Mouse (Mus musculus) gastrocnemius, adult 8-10 months (tissue): ENCODE measurements around the gene Gm3618. TPM values are rescaled to one million over a fixed set of nuclear protein-coding genes. Genes with fewer than 3 reads are reported as not detected.
"Not testable (repeated sequence)": the region's sequence is repeated elsewhere in the genome, so short reads cannot be mapped to it uniquely, and the experiment has no call there.

Experiments
- DNase-seq, 2 experiments: peaks; one replicate each; pipeline ENCODE4 v3.0.0; 2022; ENCODE audit warnings: low spot score in 2 of 2
- total RNA-seq, 4 experiments: library from RNA; stranded (reverse); gene quantifications; 2 replicates each; pipeline ENCODE4 v1.2.4; 2022

The Gm3618 gene
- not detected for total RNA-seq

DNA sequence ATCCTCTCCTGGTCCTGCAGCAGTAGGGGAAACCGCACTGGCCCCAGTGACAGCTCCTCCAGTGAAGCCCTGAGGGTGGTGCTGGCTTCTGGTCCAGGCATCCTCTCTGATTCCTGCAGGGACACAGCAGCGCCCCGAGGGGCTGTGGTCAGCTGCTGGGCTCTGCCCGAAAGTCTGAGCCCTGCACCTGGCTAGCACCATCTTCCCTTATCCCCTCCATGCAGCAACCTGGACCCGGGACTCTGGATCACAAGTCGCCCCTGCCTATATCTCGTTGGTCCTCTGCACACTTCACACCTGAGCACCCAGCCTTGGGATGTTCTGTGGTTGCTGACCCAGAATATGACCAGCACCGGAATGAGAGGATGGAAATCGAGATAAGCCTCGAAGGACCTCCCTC lies at the start of gene Gm3618:
Gene Gm3618 (minus strand): TSS at position 101 of the 400 bp plus-strand sequence.
- not testable (repeated sequence) for DNase-seq

- DNase-seq: not testable (repeated sequence)
Measured at GRCm38 (mm10) chr14:6390219-6390618, 46.7 kb upstream of the Gm3618 start, which contains the start of gene Gm16440. Gm16440 (minus strand) TSS chr14:6390319.

DNA sequence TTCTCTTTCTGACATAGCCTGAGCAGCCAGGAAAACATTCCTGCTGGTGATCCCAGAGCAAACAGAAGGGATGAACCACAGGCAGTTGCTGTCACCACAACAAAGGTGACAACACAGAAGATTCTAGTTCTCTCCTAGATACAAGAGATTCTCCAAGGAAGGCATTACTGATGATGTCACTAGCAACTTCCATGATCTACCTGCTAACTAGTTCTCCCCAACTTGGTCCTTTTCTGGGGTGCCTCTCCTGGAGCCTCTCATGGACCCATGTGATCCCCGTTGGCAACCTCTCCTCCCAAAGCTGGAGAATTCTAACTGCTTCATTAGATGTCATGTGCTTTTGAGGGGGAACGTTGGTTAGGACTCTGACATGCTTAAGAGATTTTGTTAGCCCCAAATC lies 38.7 kb downstream of the Gm3618 start, which contains the start of gene Gm21103:
Gene Gm21103 (minus strand): TSS at position 101 of the 400 bp plus-strand sequence.
- DNase-seq: not testable (repeated sequence)

GRCm38 (mm10) chr14:6286931-6287715 lies 56.4 kb downstream of the Gm3618 start, which contains the start of gene Gm3411:
Gm3411 (minus strand) TSS chr14:6287250.
- DNase-seq: peak in 1 of 2 experiments; percentile 3

Other genes starting within 250 kb of the Gm3618 start
- not detected for gene Gm8206, start 249.7 kb downstream of the Gm3618 start, total RNA-seq
- not detected for gene Gm3468, start 235.0 kb downstream of the Gm3618 start, total RNA-seq
- not detected for gene Gm3476, start 217.9 kb downstream of the Gm3618 start, total RNA-seq
- gene Gm21560, start 124.4 kb downstream of the Gm3618 start, total RNA-seq: not detected
- gene Gm3411, start 56.4 kb downstream of the Gm3618 start, total RNA-seq: not detected
- gene Gm21103, start 38.8 kb downstream of the Gm3618 start, total RNA-seq: not detected
- gene Gm16440, start 46.6 kb upstream of the Gm3618 start, total RNA-seq: not detected
- gene Gm3591, start 68.8 kb upstream of the Gm3618 start, total RNA-seq: under 1 TPM in 1 of 4 experiments, not detected in 3; 0.19 TPM
- gene Gm3594, start 100.9 kb upstream of the Gm3618 start, total RNA-seq: not detected
- gene Gm8356, start 193.6 kb upstream of the Gm3618 start, total RNA-seq: not detected
- under 1 TPM in 2 of 4 experiments, not detected in 2; 0.19 to 0.31 TPM for gene Gm3629, start 246.9 kb upstream of the Gm3618 start, total RNA-seq